Mouse (Mus musculus): ENCODE data around the gene App. TPM values are rescaled to one million over a fixed set of nuclear protein-coding genes. Genes with fewer than 3 reads are reported as not detected.

Gene App
- polyA plus RNA-seq, 1 experiment: 59.8 TPM

GRCm38 (mm10) chr16:85099487-85099886 is 74.1 kb downstream of the App start:
- DNase-seq: no peak
- Histone ChIP-seq H3K4me3 (ENCODE audit: control insufficient read depth, insufficient read depth, low read length) (no peak overlapping the region), H3K27me3 (ENCODE audit: control insufficient read depth, insufficient read depth, low read length) (no peaks in the 10 kb centered on the region), H3K27ac (ENCODE audit: control insufficient read depth, insufficient read depth, low read length) (no peak overlapping the region), H3K36me3 (ENCODE audit: control insufficient read depth, insufficient read depth, low read length) (no peaks in the 10 kb centered on the region), H3K4me1 (replicated peaks; ENCODE audit: control insufficient read depth, insufficient read depth, low read length) (no peaks in the 10 kb centered on the region)
- TF ChIP-seq CTCF (IDR thresholded peaks at IDR 0.05; ENCODE audit: borderline replicate concordance, control insufficient read depth, extremely low read depth, insufficient read depth, low read length, poor library complexity) (no peak), POLR2A (IDR thresholded peaks at IDR 0.05; ENCODE audit: control insufficient read depth, extremely low read depth, insufficient read depth, low read length, poor library complexity) (no peak)
- 93% methylated on average over 7 of the region's 7 CpGs for WGBS

- TF ChIP-seq CTCF (IDR thresholded peaks at IDR 0.05; ENCODE audit: borderline replicate concordance, control insufficient read depth, extremely low read depth, insufficient read depth, low read length, poor library complexity) (no peak), POLR2A (IDR thresholded peaks at IDR 0.05; ENCODE audit: control insufficient read depth, extremely low read depth, insufficient read depth, low read length, poor library complexity) (no peak)
- no peak for DNase-seq
- Histone ChIP-seq H3K27me3 (ENCODE audit: control insufficient read depth, insufficient read depth, low read length) (no peaks in the 10 kb centered on the region), H3K36me3 (ENCODE audit: control insufficient read depth, insufficient read depth, low read length) (no peaks in the 10 kb centered on the region), H3K4me3 (ENCODE audit: control insufficient read depth, insufficient read depth, low read length) (no peak overlapping the region), H3K27ac (ENCODE audit: control insufficient read depth, insufficient read depth, low read length) (no peak overlapping the region), H3K4me1 (replicated peaks; ENCODE audit: control insufficient read depth, insufficient read depth, low read length) (no peaks in the 10 kb centered on the region)
- 94% methylated on average over 7 of the region's 7 CpGs for WGBS
These were observed 74.5 kb downstream of the App start for GRCm38 (mm10) chr16:85099044-85099443.

GRCm38 (mm10) chr16:85096396-85096795 is 77.2 kb downstream of the App start:
- 93% methylated on average over 6 of the region's 6 CpGs for WGBS
- no peak overlapping the region for H3K27ac ChIP-seq (ENCODE audit: control insufficient read depth, insufficient read depth, low read length)
- H3K27me3 ChIP-seq (ENCODE audit: control insufficient read depth, insufficient read depth, low read length): no peaks in the 10 kb centered on the region
- H3K4me1 ChIP-seq (replicated peaks; ENCODE audit: control insufficient read depth, insufficient read depth, low read length): no peaks in the 10 kb centered on the region
- H3K4me3 ChIP-seq (ENCODE audit: control insufficient read depth, insufficient read depth, low read length): no peak overlapping the region
- TF ChIP-seq POLR2A (IDR thresholded peaks at IDR 0.05; ENCODE audit: control insufficient read depth, extremely low read depth, insufficient read depth, low read length, poor library complexity) (no peak), CTCF (IDR thresholded peaks at IDR 0.05; ENCODE audit: borderline replicate concordance, control insufficient read depth, extremely low read depth, insufficient read depth, low read length, poor library complexity) (no peak)
- no peak for DNase-seq
- H3K36me3 ChIP-seq (ENCODE audit: control insufficient read depth, insufficient read depth, low read length): no peaks in the 10 kb centered on the region

- H3K36me3 ChIP-seq (ENCODE audit: control insufficient read depth, insufficient read depth, low read length): no peaks in the 10 kb centered on the region
- no peak overlapping the region for H3K27ac ChIP-seq (ENCODE audit: control insufficient read depth, insufficient read depth, low read length)
- H3K27me3 ChIP-seq (ENCODE audit: control insufficient read depth, insufficient read depth, low read length): no peaks in the 10 kb centered on the region
- no peak overlapping the region for H3K4me3 ChIP-seq (ENCODE audit: control insufficient read depth, insufficient read depth, low read length)
- no peaks in the 10 kb centered on the region for H3K4me1 ChIP-seq (replicated peaks; ENCODE audit: control insufficient read depth, insufficient read depth, low read length)
- TF ChIP-seq POLR2A (IDR thresholded peaks at IDR 0.05; ENCODE audit: control insufficient read depth, extremely low read depth, insufficient read depth, low read length, poor library complexity) (no peak), CTCF (IDR thresholded peaks at IDR 0.05; ENCODE audit: borderline replicate concordance, control insufficient read depth, extremely low read depth, insufficient read depth, low read length, poor library complexity) (no peak)
- DNase-seq: no peak
- 95% methylated on average over 2 of the region's 2 CpGs for WGBS
These were observed 77.6 kb downstream of the App start for GRCm38 (mm10) chr16:85095923-85096322.

- no peaks in the 10 kb centered on the region for H3K4me1 ChIP-seq (replicated peaks; ENCODE audit: control insufficient read depth, insufficient read depth, low read length)
- no peak overlapping the region for H3K27ac ChIP-seq (ENCODE audit: control insufficient read depth, insufficient read depth, low read length)
- H3K27me3 ChIP-seq (ENCODE audit: control insufficient read depth, insufficient read depth, low read length): no peaks in the 10 kb centered on the region
- H3K4me3 ChIP-seq (ENCODE audit: control insufficient read depth, insufficient read depth, low read length): no peak overlapping the region
- 91% methylated on average over 9 of the region's 9 CpGs for WGBS
- no peak for DNase-seq
- H3K36me3 ChIP-seq (ENCODE audit: control insufficient read depth, insufficient read depth, low read length): no peaks in the 10 kb centered on the region
- TF ChIP-seq POLR2A (IDR thresholded peaks at IDR 0.05; ENCODE audit: control insufficient read depth, extremely low read depth, insufficient read depth, low read length, poor library complexity) (no peak), CTCF (IDR thresholded peaks at IDR 0.05; ENCODE audit: borderline replicate concordance, control insufficient read depth, extremely low read depth, insufficient read depth, low read length, poor library complexity) (no peak)
These were observed 80.9 kb downstream of the App start for GRCm38 (mm10) chr16:85092644-85093091.

GRCm38 (mm10) chr16:85092183-85092582 is 81.4 kb downstream of the App start:
- 98% methylated on average over 1 of the region's 1 CpGs for WGBS
- H3K27ac ChIP-seq (ENCODE audit: control insufficient read depth, insufficient read depth, low read length): no peak overlapping the region
- H3K36me3 ChIP-seq (ENCODE audit: control insufficient read depth, insufficient read depth, low read length): no peaks in the 10 kb centered on the region
- H3K4me1 ChIP-seq (replicated peaks; ENCODE audit: control insufficient read depth, insufficient read depth, low read length): no peaks in the 10 kb centered on the region
- H3K27me3 ChIP-seq (ENCODE audit: control insufficient read depth, insufficient read depth, low read length): no peaks in the 10 kb centered on the region
- TF ChIP-seq POLR2A (IDR thresholded peaks at IDR 0.05; ENCODE audit: control insufficient read depth, extremely low read depth, insufficient read depth, low read length, poor library complexity): no peak
- no peak for TF ChIP-seq CTCF (IDR thresholded peaks at IDR 0.05; ENCODE audit: borderline replicate concordance, control insufficient read depth, extremely low read depth, insufficient read depth, low read length, poor library complexity)
- DNase-seq: no peak
- no peak overlapping the region for H3K4me3 ChIP-seq (ENCODE audit: control insufficient read depth, insufficient read depth, low read length)

GRCm38 (mm10) chr16:85090992-85091391 is 82.6 kb downstream of the App start:
- no peaks in the 10 kb centered on the region for H3K4me1 ChIP-seq (replicated peaks; ENCODE audit: control insufficient read depth, insufficient read depth, low read length)
- H3K27me3 ChIP-seq (ENCODE audit: control insufficient read depth, insufficient read depth, low read length): no peaks in the 10 kb centered on the region
- H3K27ac ChIP-seq (ENCODE audit: control insufficient read depth, insufficient read depth, low read length): no peak overlapping the region
- WGBS: 95% methylated on average over 14 of the region's 14 CpGs
- TF ChIP-seq POLR2A (IDR thresholded peaks at IDR 0.05; ENCODE audit: control insufficient read depth, extremely low read depth, insufficient read depth, low read length, poor library complexity) (no peak), CTCF (IDR thresholded peaks at IDR 0.05; ENCODE audit: borderline replicate concordance, control insufficient read depth, extremely low read depth, insufficient read depth, low read length, poor library complexity) (no peak)
- no peaks in the 10 kb centered on the region for H3K36me3 ChIP-seq (ENCODE audit: control insufficient read depth, insufficient read depth, low read length)
- no peak for DNase-seq
- H3K4me3 ChIP-seq (ENCODE audit: control insufficient read depth, insufficient read depth, low read length): no peak overlapping the region

All from thymus, adult 2 months (tissue).